Mouse (Mus musculus) thymus, postnatal 36 days (tissue): ENCODE results near the gene Rab11fip5.

ENCODE experiments used
- DNase-seq, 2 experiments: peaks; one replicate each; pipeline ENCODE4 v3.0.0; 2022; ENCODE audit warnings: mixed read lengths in 2 of 2

The Rab11fip5 gene

DNA sequence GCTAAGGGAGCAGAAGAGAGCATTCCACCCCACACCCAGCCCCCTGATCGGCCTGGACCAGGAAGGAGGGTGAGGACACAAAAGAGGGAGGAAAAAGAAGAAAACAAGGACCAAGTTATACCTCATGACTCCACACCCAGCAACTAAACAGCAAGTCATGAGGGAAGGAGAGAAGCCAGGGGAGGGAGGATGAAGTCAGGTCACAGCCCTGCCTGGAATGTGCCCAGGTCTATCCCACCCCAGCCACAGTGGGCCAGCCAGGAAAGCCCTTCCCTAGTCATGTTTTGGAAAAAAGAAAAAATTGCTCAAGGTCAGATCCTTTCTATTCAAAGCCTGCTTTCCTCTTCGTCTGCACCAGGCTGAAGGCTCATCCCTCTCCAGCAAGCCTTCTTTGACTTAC is 1.9 kb downstream of the Rab11fip5 start:
- no peak for DNase-seq

DNA sequence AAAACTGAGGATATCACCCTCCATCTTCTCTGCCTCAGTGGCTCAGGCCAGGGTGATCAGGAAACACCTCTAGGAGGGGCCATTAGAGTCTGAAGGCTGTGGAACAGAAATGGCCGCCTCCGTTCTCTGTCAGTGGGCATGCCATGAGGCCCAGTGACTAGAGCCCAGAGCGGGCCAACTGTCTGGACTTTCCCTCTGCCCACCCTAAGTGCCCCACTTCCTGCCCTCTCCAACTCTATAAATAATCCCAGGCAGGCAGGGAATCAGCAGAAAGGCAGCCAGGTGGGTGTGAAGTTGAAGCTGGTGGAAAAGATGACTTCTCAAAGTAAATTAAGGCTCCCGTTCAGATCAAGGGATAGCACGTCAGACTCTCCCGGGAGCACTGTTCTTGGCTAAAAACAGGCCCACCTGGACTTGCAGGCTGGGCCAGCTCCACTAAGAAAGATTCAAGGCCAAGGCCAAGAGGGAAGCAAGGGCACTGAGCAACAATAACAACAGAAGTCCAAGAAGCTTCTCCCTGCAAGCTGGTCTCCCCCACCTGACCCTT is 2.5 kb downstream of the Rab11fip5 start:
- DNase-seq: no peak

DNA sequence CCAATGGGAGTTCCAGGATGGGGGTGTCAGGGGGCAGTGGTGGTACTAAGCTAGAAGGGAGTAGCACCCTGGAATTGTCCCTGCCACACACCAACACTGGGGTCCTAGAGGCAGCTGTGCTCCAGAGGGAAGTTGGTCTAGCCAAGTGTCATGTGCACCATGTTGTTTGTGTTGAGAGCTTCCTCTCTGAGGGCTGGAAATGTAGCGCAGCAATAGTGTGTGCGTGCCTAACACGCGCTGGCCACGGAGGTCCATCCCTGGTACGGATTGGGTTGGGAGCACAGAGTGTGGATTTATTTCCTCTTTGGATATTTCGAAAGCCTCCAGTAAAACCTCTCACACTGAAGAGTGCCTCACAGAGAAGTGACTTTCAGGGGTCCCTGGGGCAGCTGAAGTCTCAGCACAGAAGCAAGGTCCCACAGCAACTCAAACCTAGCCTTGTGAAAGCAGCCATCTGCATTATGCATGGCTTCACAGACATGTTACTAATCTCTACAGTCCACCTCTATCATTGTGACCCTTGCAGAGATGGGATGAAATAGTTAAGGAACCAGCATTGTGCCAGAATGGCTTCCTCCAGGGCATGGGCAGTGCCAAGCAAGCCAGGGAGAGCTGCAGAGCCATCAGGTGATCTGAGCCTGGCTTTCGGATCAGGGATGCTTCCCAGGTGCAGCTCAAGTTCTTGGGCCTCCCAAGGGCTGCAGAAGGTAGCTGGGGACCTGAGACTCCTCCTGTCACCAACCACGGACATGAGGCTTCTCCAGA is 3.6 kb downstream of the Rab11fip5 start:
- DNase-seq: no peak

DNA sequence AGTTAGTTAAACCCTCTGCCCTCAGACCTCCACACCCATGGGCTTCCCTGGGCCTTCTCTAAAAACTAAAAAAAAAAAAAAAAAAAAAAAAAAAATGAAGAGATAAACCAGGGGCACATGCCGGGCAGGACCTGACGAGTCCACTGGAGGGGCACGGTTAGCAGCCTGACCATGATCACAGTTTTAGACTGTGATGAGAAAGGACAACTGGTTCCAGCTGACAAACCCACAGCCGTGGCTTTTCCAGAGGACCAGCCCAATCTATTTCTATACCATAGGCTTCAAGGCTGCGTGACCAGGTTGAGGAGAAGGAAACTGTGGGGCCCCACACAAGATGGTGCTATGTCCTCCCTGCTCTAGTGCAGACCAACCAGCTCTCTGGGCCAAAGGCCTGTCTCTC is 4.4 kb downstream of the Rab11fip5 start:
- DNase-seq: no peak

- DNase-seq: no peak
Observed at GRCm38 (mm10) chr6:85369181-85369860, 5.1 kb downstream of the Rab11fip5 start.

GRCm38 (mm10) chr6:85368722-85369121 is 5.7 kb downstream of the Rab11fip5 start:
- DNase-seq: no peak

DNA sequence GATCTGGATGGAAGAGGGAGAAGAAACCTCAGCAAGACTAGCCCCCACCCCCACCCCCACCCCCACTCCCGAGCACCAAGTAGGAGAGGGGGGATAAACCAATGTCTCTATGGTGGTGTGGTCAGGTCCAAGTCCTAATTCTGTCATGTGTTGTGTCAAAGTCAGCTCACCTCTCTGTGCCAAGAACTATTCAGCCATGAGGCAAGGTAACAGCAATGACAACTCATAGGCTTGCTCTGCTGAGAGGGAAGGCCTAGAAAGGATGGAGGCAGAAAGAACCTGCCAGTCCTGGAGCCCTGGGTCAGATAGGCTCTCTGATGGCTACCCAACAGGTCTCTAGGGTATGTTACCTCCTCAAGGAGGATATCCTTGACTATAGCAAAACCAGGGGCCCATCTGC is 6.3 kb downstream of the Rab11fip5 start:
- no peak for DNase-seq

DNA sequence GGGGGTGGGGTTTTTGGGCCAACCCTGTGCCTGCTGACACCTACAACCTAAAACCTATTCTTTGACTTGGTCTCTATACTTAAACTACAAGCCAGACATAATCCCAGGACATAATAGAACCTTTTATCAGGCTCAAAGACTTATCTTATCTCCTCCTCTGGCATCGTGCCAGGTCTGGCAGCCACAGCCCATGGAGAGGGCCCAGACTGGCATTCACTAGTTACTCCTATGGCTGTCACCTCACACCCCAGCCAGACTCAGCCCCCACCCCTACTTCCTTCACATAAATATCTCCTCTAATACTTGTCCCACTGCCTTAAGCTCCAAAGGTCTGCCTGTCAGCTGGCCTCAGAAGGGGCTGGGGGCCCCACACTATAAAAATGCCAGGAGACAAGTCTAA is 8.0 kb downstream of the Rab11fip5 start:
- no peak for DNase-seq

- DNase-seq: no peak
Observed at GRCm38 (mm10) chr6:85364439-85364838, 10.0 kb downstream of the Rab11fip5 start.

GRCm38 (mm10) chr6:85363906-85364260 is 10.6 kb downstream of the Rab11fip5 start:
- DNase-seq: no peak

- DNase-seq: no peak
Observed at GRCm38 (mm10) chr6:85363231-85363905, 11.1 kb downstream of the Rab11fip5 start.

DNA sequence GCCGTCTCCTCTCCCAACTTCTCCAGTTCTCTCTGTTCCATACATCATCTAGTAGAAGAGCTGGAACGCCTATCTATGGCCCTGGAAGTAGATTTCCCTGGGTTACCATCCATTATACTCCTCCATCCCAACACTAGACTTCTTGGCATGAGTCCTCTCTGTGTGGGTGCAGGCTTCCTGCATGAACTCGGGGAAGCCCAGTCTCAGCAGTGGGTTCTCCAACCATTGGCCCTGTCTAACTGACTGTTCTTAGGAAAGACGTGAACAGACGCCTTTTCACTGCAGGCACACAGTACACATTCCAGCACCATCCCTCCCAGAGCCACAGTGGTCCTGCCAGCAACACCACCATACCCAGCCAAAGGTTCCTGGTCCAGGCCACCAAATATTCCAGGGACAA is 11.8 kb downstream of the Rab11fip5 start:
- DNase-seq: no peak

GRCm38 (mm10) chr6:85360311-85360710 is 14.1 kb downstream of the Rab11fip5 start:
- DNase-seq: no peak

DNA sequence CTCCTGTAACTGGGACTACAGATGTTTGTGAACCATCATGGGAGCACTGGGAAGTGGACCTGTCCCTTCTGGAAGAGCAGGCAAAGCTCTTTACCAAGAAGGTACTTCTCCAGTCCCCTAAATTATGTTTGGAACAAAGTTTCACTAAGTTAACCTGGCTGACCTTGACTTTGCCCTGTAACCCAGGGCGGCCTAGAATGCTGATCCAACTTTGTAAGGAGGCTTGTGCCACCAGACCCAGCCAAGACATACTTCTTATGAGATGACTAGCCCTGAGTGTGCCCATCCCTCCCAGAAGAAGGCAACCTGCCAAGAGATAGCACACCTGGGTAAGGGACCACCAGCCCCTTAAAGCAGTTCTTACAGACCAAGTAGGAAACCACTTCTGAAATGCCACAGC is 15.6 kb downstream of the Rab11fip5 start:
- DNase-seq: no peak

- DNase-seq: no peak
Observed at GRCm38 (mm10) chr6:85356682-85357465, 17.6 kb downstream of the Rab11fip5 start.

- DNase-seq: no peak
Observed at GRCm38 (mm10) chr6:85355753-85356152, 18.7 kb downstream of the Rab11fip5 start.

DNA sequence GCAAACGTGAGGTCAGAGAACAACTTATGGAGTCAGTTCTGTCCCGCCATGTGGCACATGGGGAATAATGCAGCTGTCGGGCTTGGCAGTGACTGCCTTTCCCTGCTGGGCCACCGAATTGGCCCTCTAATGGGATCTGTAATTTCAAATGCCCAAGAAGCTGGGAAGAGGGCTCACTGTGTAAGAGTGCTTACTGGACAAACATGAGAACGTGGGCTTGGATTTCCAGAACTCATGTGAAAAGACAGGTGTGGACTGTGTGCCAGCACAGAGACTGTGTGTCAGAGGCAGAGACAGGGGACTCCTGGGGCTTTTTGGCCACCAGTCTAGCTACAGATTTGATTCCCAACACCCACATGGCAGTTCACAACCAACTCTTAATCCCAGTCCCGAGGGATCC is 19.7 kb downstream of the Rab11fip5 start:
- DNase-seq: no peak

DNA sequence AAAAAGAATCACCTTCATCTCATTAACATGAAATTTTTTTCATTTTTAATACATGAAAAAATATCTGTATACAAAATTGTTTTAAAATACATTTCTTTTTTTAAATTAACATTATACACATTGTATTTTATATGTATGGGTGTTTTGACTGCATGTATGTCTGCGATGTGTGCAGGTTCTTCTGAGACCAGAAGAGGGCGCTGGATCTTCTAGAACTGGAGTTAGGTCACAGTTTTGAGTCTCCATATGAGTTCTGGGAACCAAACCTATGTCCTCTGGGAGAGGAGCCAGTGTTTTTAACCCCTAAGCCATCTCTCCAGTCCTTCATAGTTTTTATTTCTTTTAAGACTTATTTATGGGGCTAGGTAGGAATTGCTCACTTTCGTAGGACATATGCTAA is 20.7 kb downstream of the Rab11fip5 start:
- no peak for DNase-seq

DNA sequence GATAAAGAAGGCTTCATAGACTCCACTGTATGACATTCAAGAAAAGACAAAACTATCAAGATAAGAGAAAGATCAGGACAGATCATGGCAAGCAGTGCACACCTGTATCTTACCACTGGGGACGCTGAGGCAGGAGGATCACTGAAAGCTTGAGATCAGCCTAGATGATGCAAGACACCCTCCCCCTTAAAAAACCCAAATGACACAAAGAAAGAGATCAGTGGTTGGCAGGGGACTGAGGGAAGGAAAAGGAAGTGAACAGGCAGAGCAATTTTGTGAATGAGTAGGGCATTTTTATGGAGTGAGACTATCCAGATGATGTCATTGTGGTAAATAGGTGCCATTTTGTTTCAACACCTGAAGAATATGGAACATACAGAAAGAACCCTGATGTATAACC is 24.3 kb downstream of the Rab11fip5 start:
- no peak for DNase-seq

DNA sequence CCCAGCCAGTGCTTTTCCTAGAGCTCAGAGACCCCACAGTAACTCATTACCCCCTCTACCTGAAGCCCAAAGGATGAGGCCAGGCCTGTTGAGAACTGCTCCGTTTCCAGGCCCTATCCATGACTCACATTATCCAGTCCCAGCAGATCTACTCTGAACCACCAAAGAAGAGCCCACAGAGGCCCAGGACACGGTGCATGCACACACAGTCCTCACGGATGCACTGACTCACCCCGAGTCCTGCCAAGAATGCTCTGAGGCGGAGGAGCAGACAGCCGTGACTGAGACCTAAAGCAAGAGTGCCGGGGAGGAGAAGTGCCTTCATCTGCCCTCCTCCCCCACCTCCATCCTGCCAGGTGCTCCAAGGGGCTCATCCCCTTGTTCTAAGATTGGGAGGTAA is 25.2 kb downstream of the Rab11fip5 start:
- DNase-seq: no peak

GRCm38 (mm10) chr6:85348133-85348532 is 26.3 kb downstream of the Rab11fip5 start:
- no peak for DNase-seq

DNA sequence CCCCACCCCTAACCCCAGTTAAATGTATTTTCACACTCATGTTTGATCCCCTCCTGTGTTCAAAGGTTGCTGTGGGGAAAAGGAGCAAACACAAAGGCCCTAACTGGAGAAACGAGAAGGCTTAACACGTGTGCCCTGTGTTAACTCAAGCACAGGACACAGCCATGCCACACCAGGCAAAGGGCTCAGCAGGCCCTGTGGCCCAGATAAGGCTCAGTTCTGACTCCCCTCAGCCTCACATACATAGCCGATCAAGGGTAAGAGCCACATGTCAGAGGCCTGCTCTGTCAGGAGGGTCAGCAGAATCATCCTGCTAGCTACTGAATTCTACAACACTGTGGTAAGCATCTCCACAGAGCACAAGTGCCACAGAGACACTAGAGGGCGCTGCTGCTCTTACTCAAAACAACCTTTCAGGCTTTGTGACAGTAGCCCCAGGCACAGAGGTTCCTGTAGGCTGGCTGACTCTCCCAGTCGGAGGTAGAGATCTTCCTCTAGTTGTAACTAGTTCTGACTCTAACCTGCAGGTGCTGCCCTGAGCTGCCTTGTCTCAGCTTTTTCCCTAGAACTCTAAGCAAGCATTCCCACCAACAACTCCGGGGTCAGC is 28.3 kb downstream of the Rab11fip5 start:
- peak; percentile 74 to 75 for DNase-seq

DNA sequence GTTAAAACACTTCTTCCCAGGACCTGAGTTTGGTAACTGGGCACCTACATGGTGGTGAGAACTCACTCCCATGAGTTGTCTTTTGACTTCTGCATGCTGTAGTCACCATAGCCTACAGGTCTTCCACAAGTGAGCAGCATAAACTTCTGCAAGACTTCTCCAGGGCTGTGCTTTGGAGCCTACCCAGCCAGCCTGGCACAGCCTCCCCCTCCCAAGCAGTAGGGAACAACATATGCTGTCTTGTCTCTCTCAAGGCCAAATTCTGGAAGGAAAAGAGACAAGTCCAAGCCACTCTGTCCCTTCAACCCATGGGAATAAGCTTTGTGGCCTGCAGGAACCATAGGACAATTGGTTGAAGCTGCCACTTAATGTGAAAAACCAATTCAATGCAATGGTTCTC is 29.5 kb downstream of the Rab11fip5 start:
- DNase-seq: no peak
